Mouse (Mus musculus) lung, postnatal 0 days (tissue): ENCODE results near the gene Atrip.

Source experiments
- CTCF ChIP-seq: IDR thresholded peaks from 2 replicates; pipeline ENCODE4 v1.5.1; 2016; ENCODE audit warnings: antibody characterized with exemption, mild to moderate bottlenecking
- EP300 ChIP-seq: IDR thresholded peaks from 2 replicates; pipeline ENCODE4 v1.6.1; 2016; ENCODE audit warnings: antibody characterized with exemption, mild to moderate bottlenecking, control low read depth

GRCm38 (mm10) chr9:109038086-109038895 is 35.6 kb downstream of the Atrip start, which contains the start of gene Shisa5:
- TF ChIP-seq CTCF, result no peak
- TF ChIP-seq EP300, result no peak
